Mouse (Mus musculus) small intestine, adult 2 months (tissue): ENCODE measurements around the gene Gm49027. TPM values are rescaled to one million over a fixed set of nuclear protein-coding genes. Genes with fewer than 3 reads are reported as not detected.

ENCODE experiments used
- H3K27ac ChIP-seq: fragments of 200-500 bp; 2 replicates; pipeline ENCODE4 v1.5.1; 2012; ENCODE audit warnings: low read depth, low read length, control low read depth, inconsistent platforms; ENCODE audit not compliant: insufficient read depth
- H3K27me3 ChIP-seq: fragments of 200-500 bp; 2 replicates; pipeline ENCODE4 v1.6.1; 2012; ENCODE audit warnings: mild to moderate bottlenecking, moderate library complexity, low read length, inconsistent platforms; ENCODE audit not compliant: control insufficient read depth, insufficient read depth
- H3K36me3 ChIP-seq: fragments of 200-500 bp; 2 replicates; pipeline ENCODE4 v1.6.1; 2012; ENCODE audit warnings: mild to moderate bottlenecking, low read length, control low read depth, inconsistent platforms; ENCODE audit not compliant: control insufficient read depth, insufficient read depth
- H3K4me1 ChIP-seq: fragments of 200-500 bp; 2 replicates; pipeline ENCODE4 v1.6.1; 2012; ENCODE audit warnings: low read length, inconsistent platforms, mixed read lengths; ENCODE audit not compliant: control insufficient read depth, insufficient read depth, insufficient read length
- H3K4me3 ChIP-seq: fragments of 200-500 bp; 2 replicates; pipeline ENCODE4 v1.5.1; 2012; ENCODE audit warnings: low read depth, mild to moderate bottlenecking, control low read depth, inconsistent platforms, low read length, moderate library complexity
- CTCF ChIP-seq: fragments of 200-500 bp; IDR thresholded peaks from 2 replicates; pipeline ENCODE4 v1.5.1; 2012; ENCODE audit warnings: low read depth, mild to moderate bottlenecking, control low read depth, inconsistent platforms, low read length, moderate library complexity, mixed read lengths; ENCODE audit not compliant: insufficient replicate concordance, insufficient read length; ENCODE audit errors: extremely low read depth
- POLR2A ChIP-seq: fragments of 200-500 bp; IDR thresholded peaks from 2 replicates; pipeline ENCODE4 v1.6.1; 2012; ENCODE audit warnings: low read depth, mild to moderate bottlenecking, control low read depth, inconsistent platforms, low read length, moderate library complexity
- WGBS: fragments of 180-500 bp; shearing (Covaris S2); methylation state at CpG from one replicate; pipeline ENCODE4 v1.1.7; 2018; 5-methylcytosine and 5-hydroxymethylcytosine counted together
- polyA plus RNA-seq: library from polyadenylated mRNA; depleted of rRNA; stranded (reverse); fragments of >200 nt; gene quantifications from 2 replicates; pipeline ENCODE4 v1.2.3, GENCODE M21; 2012

Gm49027 gene
- polyA plus RNA-seq, 1 experiment = 9.3 TPM

GRCm38 (mm10) chr5:123499717-123500116 is 25.6 kb downstream of the Gm49027 start:
- H3K27ac ChIP-seq = no peak overlapping the region
- no peaks in the 10 kb centered on the region for H3K27me3 ChIP-seq
- TF ChIP-seq CTCF = no peak
- no peak for TF ChIP-seq POLR2A
- no peaks in the 10 kb centered on the region for H3K36me3 ChIP-seq
- H3K4me1 ChIP-seq = 0 out of 2 replicates have a peak, but pooled peaks cover 2% of the 10 kb centered on the region
- 42% methylated on average over 4 of the region's 4 CpGs for WGBS
- no peak overlapping the region for H3K4me3 ChIP-seq

DNA sequence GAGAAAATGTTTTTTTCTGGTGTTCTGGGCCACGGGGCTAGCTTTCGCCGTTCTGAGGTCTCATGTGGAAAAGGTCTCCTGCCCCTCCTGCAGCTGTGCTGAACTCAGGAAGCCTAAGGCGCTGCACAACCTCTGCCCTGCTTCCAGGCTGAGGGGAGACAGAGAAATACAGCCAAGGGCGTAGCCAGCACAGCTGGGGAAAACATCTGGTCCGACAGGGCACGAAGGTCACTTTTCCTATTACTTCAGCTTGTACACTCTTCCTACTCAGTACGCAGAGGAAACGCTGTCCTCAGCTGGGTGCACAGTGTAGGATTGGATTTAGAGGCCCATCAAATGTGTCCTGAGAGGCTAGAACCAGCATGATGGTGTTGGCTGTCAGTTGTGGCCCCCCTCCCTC is 35.4 kb downstream of the Gm49027 start:
- H3K4me1 ChIP-seq = 0 out of 2 replicates have a peak, but pooled peaks cover 3% of the 10 kb centered on the region
- no peaks in the 10 kb centered on the region for H3K36me3 ChIP-seq
- no peak for TF ChIP-seq POLR2A
- TF ChIP-seq CTCF = no peak
- H3K27me3 ChIP-seq = peaks cover 4% of the 10 kb centered on the region; the same call in 1 of the 2 replicates
- 23% methylated on average over 9 of the region's 9 CpGs for WGBS
- no peak overlapping the region for H3K4me3 ChIP-seq
- H3K27ac ChIP-seq = no peak overlapping the region

DNA sequence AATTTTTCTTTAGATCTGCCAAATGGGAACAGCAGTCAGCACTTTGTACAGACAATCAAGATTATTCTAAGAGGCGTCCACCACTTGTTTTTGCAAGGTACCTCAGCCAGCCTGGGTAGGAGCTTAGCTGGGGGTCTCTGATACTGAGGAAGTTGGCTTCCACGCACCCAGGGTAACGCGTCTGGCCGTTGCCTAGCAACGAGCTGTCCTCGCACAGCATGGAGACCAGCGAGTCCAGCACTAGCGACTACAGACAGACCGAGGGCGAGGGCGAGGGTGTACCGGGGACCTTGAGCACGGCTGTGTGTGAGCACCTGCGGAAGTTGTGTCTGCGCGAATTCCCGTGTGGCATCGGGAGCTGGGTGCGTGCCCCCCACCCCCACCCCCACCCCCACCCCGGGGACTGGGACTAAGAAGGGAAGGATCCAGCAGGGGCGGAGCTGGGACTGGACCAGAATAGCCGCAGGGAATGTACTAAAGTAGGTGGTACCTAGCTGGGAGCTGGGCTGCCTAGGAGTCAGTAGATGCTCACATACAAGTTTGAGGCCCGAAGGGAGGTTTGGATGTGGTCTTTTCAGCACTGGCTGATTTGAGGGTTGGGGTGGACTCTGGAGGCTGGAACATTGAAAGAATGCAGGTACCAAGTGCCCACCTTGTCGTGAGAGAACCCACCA is 36.0 kb downstream of the Gm49027 start, which contains the start of the genes Lrrc43 and Il31:
Lrrc43 (plus strand) TSS at position 194 of the 674 bp plus-strand sequence.
Il31 (minus strand) TSS at position 378 of the 674 bp plus-strand sequence.
- H3K4me1 ChIP-seq = 0 out of 2 replicates have a peak, but pooled peaks cover 3% of the 10 kb centered on the region
- H3K4me3 ChIP-seq = no peak within 1 kb of the TSS
- H3K36me3 ChIP-seq = no peaks in the 10 kb centered on the region
- no peak within 1 kb of the TSS for H3K27ac ChIP-seq
- TF ChIP-seq CTCF (no peak), POLR2A (no peak)
- 9% methylated on average over 25 of the region's 25 CpGs for WGBS
- peaks cover 4% of the 10 kb centered on the region; the same call in 1 of the 2 replicates for H3K27me3 ChIP-seq

DNA sequence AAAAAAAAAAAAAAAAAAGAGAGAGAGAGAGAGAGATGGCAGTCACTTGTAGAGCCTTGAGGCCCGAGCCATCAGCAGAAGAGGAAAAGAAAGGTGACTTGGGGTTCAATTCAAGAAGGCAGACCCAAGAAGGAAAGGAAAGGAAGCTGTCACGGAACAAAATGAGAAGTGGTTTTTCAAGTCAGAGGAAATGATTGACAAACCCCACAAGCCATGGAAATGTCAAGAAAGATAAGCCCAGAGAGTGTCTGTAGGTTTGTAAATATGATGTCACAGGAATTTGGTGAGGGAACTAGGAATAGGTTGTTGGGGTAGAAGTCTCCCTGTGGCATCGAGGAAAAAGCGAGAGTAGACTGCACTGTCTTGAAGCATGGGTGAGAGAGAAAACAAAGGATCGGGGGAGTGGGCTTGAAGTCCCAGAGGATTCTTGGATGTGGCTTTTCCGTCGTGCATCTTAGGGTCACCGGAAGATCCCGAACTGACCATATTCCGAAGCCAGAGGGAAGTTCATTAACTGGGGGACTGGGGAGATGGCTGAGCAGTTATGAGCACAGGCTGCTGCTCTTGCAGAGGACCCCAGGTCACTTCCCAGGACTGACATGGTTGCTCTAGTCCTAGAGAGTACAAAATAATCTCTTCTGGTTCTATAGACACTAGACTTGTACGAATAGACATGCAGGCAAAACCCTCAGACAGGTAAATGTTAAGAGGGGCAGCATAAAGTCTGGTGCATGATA is 37.5 kb downstream of the Gm49027 start:
- Histone ChIP-seq H3K4me3 (no peak overlapping the region), H3K27ac (no peak overlapping the region), H3K4me1 (0 out of 2 replicates have a peak, but pooled peaks cover 3% of the 10 kb centered on the region), H3K27me3 (peaks cover 4% of the 10 kb centered on the region; the same call in 1 of the 2 replicates), H3K36me3 (no peaks in the 10 kb centered on the region)
- WGBS = 74% methylated on average over 11 of the region's 11 CpGs
- TF ChIP-seq CTCF (no peak), POLR2A (no peak)

GRCm38 (mm10) chr5:123473817-123474216 is 51.5 kb downstream of the Gm49027 start:
- WGBS = 76% methylated on average over 5 of the region's 5 CpGs
- TF ChIP-seq POLR2A (no peak), CTCF (no peak)

DNA sequence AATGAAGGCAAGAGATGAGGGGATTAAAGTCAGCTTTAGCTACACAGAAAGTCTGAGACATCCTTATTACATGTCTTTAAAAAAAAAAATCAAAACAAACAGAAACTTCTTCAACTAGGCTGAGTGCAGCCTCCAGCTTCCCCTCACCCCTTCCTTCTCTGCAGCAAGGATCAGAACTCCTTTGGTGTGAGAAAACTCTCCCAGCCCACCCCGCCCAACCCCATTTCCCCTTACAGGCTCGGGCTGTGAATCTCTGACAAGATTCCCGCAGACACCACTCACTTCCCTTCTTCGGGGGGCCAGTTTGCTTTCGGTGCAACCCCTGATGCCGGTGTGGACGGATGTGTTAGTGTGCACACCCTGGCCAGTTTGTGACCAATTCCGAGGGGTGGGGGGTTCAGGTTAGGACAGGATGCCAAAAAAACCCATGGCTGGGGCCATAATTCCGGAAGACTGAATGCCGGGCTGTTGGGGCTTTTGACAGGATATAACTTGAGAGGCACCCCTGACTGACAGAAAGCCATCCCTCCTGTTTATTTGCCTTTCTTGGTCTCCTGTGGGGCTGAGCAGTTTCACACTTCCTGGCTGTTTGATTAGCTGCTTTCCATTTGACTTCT is 54.4 kb downstream of the Gm49027 start:
- peak overlapping the region; percentile 28 for H3K4me3 ChIP-seq
- H3K27me3 ChIP-seq = peaks cover 5% of the 10 kb centered on the region; the same call in 1 of the 2 replicates
- TF ChIP-seq CTCF = no peak
- no peak for TF ChIP-seq POLR2A
- H3K36me3 ChIP-seq = no peaks in the 10 kb centered on the region
- no peaks in the 10 kb centered on the region for H3K4me1 ChIP-seq
- H3K27ac ChIP-seq = no peak overlapping the region
- WGBS = 9% methylated on average over 10 of the region's 10 CpGs

More at GRCm38 (mm10) chr5:123473817-123474216, 51.5 kb downstream of the Gm49027 start:
- H3K27ac ChIP-seq = no peak overlapping the region
- no peak overlapping the region for H3K4me3 ChIP-seq
- H3K36me3 ChIP-seq = no peaks in the 10 kb centered on the region
- H3K27me3 ChIP-seq = peaks cover 5% of the 10 kb centered on the region; the same call in 1 of the 2 replicates
- H3K4me1 ChIP-seq = no peaks in the 10 kb centered on the region
